In genomic region chr13:21244089-21244488, GRCm38 (mm10) we compare ENCODE assay signal across 33 mouse cellular contexts. TPM values are rescaled to one million over a fixed set of nuclear protein-coding genes. Genes with fewer than 3 reads are reported as not detected.
A peak's percentile ranks its signal among the peaks of the same experiment; 100 is the strongest.
DNase-seq lines count a peak whose midpoint lies in the region; ATAC-seq and TF ChIP-seq lines count a peak whose summit lies in the region.
"Had no signal": no experiment of that assay in that cellular context is flagged by ENCODE, and none has a peak within 500 bp of the region (broad histone marks: within the 10 kb centered on the region; RNA-seq: fewer than 3 reads in every experiment).

No protein-coding gene starts in this region.

- no peak overlapping the region for H3K4me3 ChIP-seq in limb, embryonic 13.5 days
- H3K4me3 ChIP-seq in limb, embryonic 10.5 days: no peak overlapping the region
- peak overlapping the region; percentile 82 to 90 for H3K4me3 ChIP-seq in MEL (ENCODE audit: control insufficient read depth in 1 of 2, insufficient read depth in 1 of 2, low read depth in 2 of 2, low read length in 2 of 2)
- no peak overlapping the region for H3K4me3 ChIP-seq in liver, embryonic 15.5 days (replicated peaks)
- H3K4me3 ChIP-seq in midbrain, embryonic 10.5 days: no peak overlapping the region
- H3K4me3 ChIP-seq: hindbrain, embryonic 12.5 days; midbrain, embryonic 12.5 days; neural tube, embryonic 13.5 days had no signal

- no peaks in the 10 kb centered on the region for H3K36me3 ChIP-seq in limb, embryonic 13.5 days
- H3K36me3 ChIP-seq in limb, embryonic 10.5 days: no peaks in the 10 kb centered on the region
- peaks cover 0 to 11% of the 10 kb centered on the region in 2 experiments; a peak in 2 of 4 replicates for H3K36me3 ChIP-seq in MEL (ENCODE audit: control insufficient read depth in 1 of 2, insufficient read depth in 2 of 2, low read length in 2 of 2)
- no peaks in the 10 kb centered on the region for H3K36me3 ChIP-seq in liver, embryonic 15.5 days (replicated peaks)
- no peaks in the 10 kb centered on the region for H3K36me3 ChIP-seq in midbrain, embryonic 10.5 days
- H3K36me3 ChIP-seq: embryonic facial prominence, embryonic 12.5 days; heart, embryonic 15.5 days; hindbrain, embryonic 12.5 days; kidney, embryonic 15.5 days; midbrain, embryonic 12.5 days; neural tube, embryonic 13.5 days had no signal

- DNase-seq in embryo, embryonic 10 days (ENCODE audit: low spot score): peak; percentile 3
- no peak for DNase-seq in embryo, embryonic 10.5 days (ENCODE audit: low spot score)
- no peak for DNase-seq in limb, embryonic 10.5 days (ENCODE audit: low spot score)
- DNase-seq in MEL (ENCODE audit: low read depth, low spot score): peak; percentile 52
- DNase-seq in right cerebral cortex, adult 2 months (ENCODE audit: low spot score in 2 of 2): no peak
- DNase-seq in midbrain, embryonic 10.5 days (ENCODE audit: low spot score): no peak
- DNase-seq: adrenal gland, postnatal 36 days; cerebellum, adult 2 months; cerebellum, postnatal 14 days; gastrocnemius, postnatal 25 days; heart, adult 18-20 months; heart, postnatal 36 days; kidney, adult 18-20 months; kidney, postnatal 25 days; lung, adult 2 months; lung, postnatal 10 days had no signal

- TF ChIP-seq CTCF in MEL (IDR thresholded peaks at IDR 0.05 in 2 of 3, conservative IDR thresholded peaks at IDR 0.05 in 1 of 3; ENCODE audit: control insufficient read depth in 1 of 3, insufficient read depth in 1 of 3, low read depth in 2 of 3, low read length in 3 of 3, poor library complexity in 1 of 3, severe bottlenecking in 1 of 3): no peak

- TF ChIP-seq EP300 in MEL (IDR thresholded peaks at IDR 0.05; ENCODE audit: low read depth in 1 of 2, low read length in 2 of 2): no peak

- TF ChIP-seq RAD21 in MEL (IDR thresholded peaks at IDR 0.05; ENCODE audit: low read depth, low read length): no peak

- no peaks in the 10 kb centered on the region for H3K79me2 ChIP-seq in MEL (ENCODE audit: control insufficient read depth, insufficient read depth, low read length, poor library complexity)

- no peak for TF ChIP-seq POLR2A in MEL (IDR thresholded peaks at IDR 0.05; ENCODE audit: control insufficient read depth in 1 of 2, insufficient read depth in 1 of 2, low read depth in 1 of 2, low read length in 2 of 2, poor library complexity in 1 of 2)

- 70% methylated on average over 5 of the region's 5 CpGs for whole genome bisulfite sequencing in limb, embryonic 13.5 days
- WGBS in limb, embryonic 10.5 days: 83% methylated on average over 5 of the region's 5 CpGs
- 57% methylated on average over 5 of the region's 5 CpGs for WGBS in liver, embryonic 15.5 days (ENCODE audit: insufficient replicate concordance)
- WGBS in midbrain, embryonic 10.5 days: 82% methylated on average over 5 of the region's 5 CpGs

- peaks cover 31% of the 10 kb centered on the region for H3K27me3 ChIP-seq in limb, embryonic 13.5 days
- H3K27me3 ChIP-seq in limb, embryonic 10.5 days (ENCODE audit: low read depth, poor library complexity, severe bottlenecking): peaks cover 25% of the 10 kb centered on the region
- no peaks in the 10 kb centered on the region for H3K27me3 ChIP-seq in MEL (ENCODE audit: control insufficient read depth in 1 of 2, insufficient read depth in 2 of 2, low read length in 2 of 2)
- H3K27me3 ChIP-seq in liver, embryonic 15.5 days: peaks cover 17% of the 10 kb centered on the region
- H3K27me3 ChIP-seq in midbrain, embryonic 10.5 days (ENCODE audit: low read depth, poor library complexity, severe bottlenecking): peaks cover 33% of the 10 kb centered on the region

- H3K4me2 ChIP-seq in limb, embryonic 13.5 days (replicated peaks): 0 out of 2 replicates have a peak overlapping the region, but pooled peaks have one; percentile 58
- peak overlapping the region; percentile 61; the same call in 1 of the 2 replicates for H3K4me2 ChIP-seq in liver, embryonic 15.5 days
- H3K4me2 ChIP-seq: hindbrain, embryonic 12.5 days had no signal

- no peak overlapping the region for H3K27ac ChIP-seq in limb, embryonic 13.5 days
- H3K27ac ChIP-seq in limb, embryonic 10.5 days: no peak overlapping the region
- H3K27ac ChIP-seq in MEL (ENCODE audit: control insufficient read depth, low read depth, low read length): no peak overlapping the region
- H3K27ac ChIP-seq in liver, embryonic 15.5 days (replicated peaks): no peak overlapping the region
- H3K27ac ChIP-seq in midbrain, embryonic 10.5 days (replicated peaks): no peak overlapping the region
- H3K27ac ChIP-seq: embryonic facial prominence, embryonic 12.5 days; heart, embryonic 15.5 days; hindbrain, embryonic 12.5 days; hindbrain, postnatal 0 days; kidney, embryonic 15.5 days; midbrain, embryonic 12.5 days; neural tube, embryonic 13.5 days had no signal

- ATAC-seq in limb, embryonic 13.5 days (ENCODE audit: low FRiP score, low read depth): no peak
- ATAC-seq in liver, embryonic 15.5 days (ENCODE audit: insufficient read depth): no peak
- ATAC-seq: forebrain, embryonic 14.5 days; hindbrain, postnatal 0 days had no signal

- no peaks in the 10 kb centered on the region for H3K9me3 ChIP-seq in limb, embryonic 13.5 days
- H3K9me3 ChIP-seq in limb, embryonic 10.5 days (replicated peaks): no peaks in the 10 kb centered on the region
- no peaks in the 10 kb centered on the region for H3K9me3 ChIP-seq in MEL (replicated peaks; ENCODE audit: insufficient read depth, low read length)
- H3K9me3 ChIP-seq in liver, embryonic 15.5 days (replicated peaks): 0 out of 2 replicates have a peak, but pooled peaks cover under 1% of the 10 kb centered on the region
- no peaks in the 10 kb centered on the region for H3K9me3 ChIP-seq in midbrain, embryonic 10.5 days (replicated peaks)
- H3K9me3 ChIP-seq: embryonic facial prominence, embryonic 12.5 days; heart, embryonic 15.5 days; hindbrain, embryonic 12.5 days; kidney, embryonic 15.5 days; midbrain, embryonic 12.5 days; neural tube, embryonic 13.5 days had no signal

- H3K4me1 ChIP-seq in limb, embryonic 13.5 days: peaks cover 10% of the 10 kb centered on the region
- H3K4me1 ChIP-seq in limb, embryonic 10.5 days: peaks cover 12% of the 10 kb centered on the region
- peaks cover 0 to 26% of the 10 kb centered on the region in 2 experiments; a peak in 2 of 4 replicates for H3K4me1 ChIP-seq in MEL (ENCODE audit: control insufficient read depth in 1 of 2, insufficient read depth in 2 of 2, low read length in 2 of 2)
- peaks cover 13% of the 10 kb centered on the region for H3K4me1 ChIP-seq in liver, embryonic 15.5 days (replicated peaks)
- H3K4me1 ChIP-seq in midbrain, embryonic 10.5 days: peaks cover 13% of the 10 kb centered on the region
- H3K4me1 ChIP-seq: embryonic facial prominence, embryonic 12.5 days; hindbrain, embryonic 12.5 days; neural tube, embryonic 13.5 days had no signal

- no peak overlapping the region for H3K9ac ChIP-seq in limb, embryonic 13.5 days
- peak overlapping the region; percentile 24; the same call in 1 of the 2 replicates for H3K9ac ChIP-seq in MEL (ENCODE audit: control insufficient read depth, low read depth, low read length, poor library complexity, severe bottlenecking)
- H3K9ac ChIP-seq in liver, embryonic 15.5 days: no peak overlapping the region
- H3K9ac ChIP-seq: embryonic facial prominence, embryonic 12.5 days; heart, embryonic 15.5 days; hindbrain, embryonic 12.5 days; kidney, embryonic 15.5 days; midbrain, embryonic 12.5 days; neural tube, embryonic 13.5 days had no signal

TF ChIP-seq in MEL, 35 proteins besides CTCF, POLR2A, EP300 and RAD21:
- TF ChIP-seq ZKSCAN1 (IDR thresholded peaks at IDR 0.05; ENCODE audit: low read depth, low read length) (no peak), JUND (IDR thresholded peaks at IDR 0.05; ENCODE audit: low read depth, low read length) (peak; percentile 2; the same call in 1 of the 2 replicates), MXI1 (IDR thresholded peaks at IDR 0.05; ENCODE audit: low read depth, low read length) (0 out of 2 replicates have a peak, but pooled peaks have one; percentile 39), TBP (IDR thresholded peaks at IDR 0.05; ENCODE audit: low read depth, low read length) (no peak), MYC (IDR thresholded peaks at IDR 0.05; ENCODE audit: low read depth, low read length) (peak; percentile 26; the same call in 1 of the 2 replicates), CHD1 (IDR thresholded peaks at IDR 0.05; ENCODE audit: low read depth, low read length) (no peak), UBTF (IDR thresholded peaks at IDR 0.05; ENCODE audit: borderline replicate concordance, insufficient read depth, low read depth, low read length) (no peak), SIN3A (IDR thresholded peaks at IDR 0.05; ENCODE audit: low read length) (peak; percentile 46; the same call in 1 of the 2 replicates)
TF ChIP-seq in MEL: peak in this region for 4.

RNA-seq across cellular contexts. Expression of gene Gpx5, which starts 48.4 kb away (rescaled TPM):
- not detected in 2 replicates for polyA plus RNA-seq in limb, embryonic 13.5 days (2015; fragmentation: Nextera tagmentation; extraction: Ambion mirVana)
- polyA plus RNA-seq in limb, embryonic 10.5 days (2016; fragmentation: Nextera tagmentation; extraction: Ambion mirVana): not detected in 2 replicates
- not detected in 2 replicates for total RNA-seq in MEL (2012; rRNA removed)
- polyA plus RNA-seq in MEL (2012; ENCODE audit: insufficient read depth in 1 of 2, insufficient read length in 2 of 2, low read depth in 1 of 2, low replicate concordance in 2 of 2, missing spikeins in 1 of 2): not detected
- not detected in 2 replicates for polyA plus RNA-seq in liver, embryonic 15.5 days (2015; fragmentation: Nextera tagmentation; extraction: Ambion mirVana)
- not detected in 2 replicates for polyA plus RNA-seq in midbrain, embryonic 10.5 days (2016; fragmentation: Nextera tagmentation; extraction: Ambion mirVana)
- total RNA-seq: adrenal gland, adult 18-20 months; adrenal gland, postnatal 36 days; gastrocnemius, adult 18-20 months; gastrocnemius, postnatal 25 days; heart, adult 18-20 months; heart, postnatal 36 days; hindbrain, postnatal 0 days; layer of hippocampus, adult 18-20 months; layer of hippocampus, postnatal 10 days; left cerebral cortex, adult 18-20 months; left cerebral cortex, postnatal 25 days had no signal
- polyA plus RNA-seq: cerebellum, adult 2 months; embryonic facial prominence, embryonic 12.5 days; forebrain, embryonic 14.5 days; heart, embryonic 15.5 days; hindbrain, embryonic 12.5 days; hindbrain, postnatal 0 days; kidney, embryonic 15.5 days; lung, adult 2 months; midbrain, embryonic 12.5 days; neural tube, embryonic 13.5 days; stomach, embryonic 14.5 days had no signal

Comparison
In these comparisons a context has a peak if more than half of its experiments do, and no peak if none do; other contexts are left out.
1. DNase-seq: peak in embryo, embryonic 10 days (single experiment) and MEL (single experiment); none in embryo, embryonic 10.5 days (single experiment), limb, embryonic 10.5 days (single experiment), right cerebral cortex, adult 2 months (0 of 2) and midbrain, embryonic 10.5 days (single experiment).
2. H3K4me3 ChIP-seq: peak in MEL (2 of 2); none in limb, embryonic 13.5 days (single experiment), limb, embryonic 10.5 days (single experiment), liver, embryonic 15.5 days (single experiment) and midbrain, embryonic 10.5 days (single experiment).